Mouse (Mus musculus) kidney, adult 2 months (tissue): ENCODE data around the gene Ubxn6. TPM values are rescaled to one million over a fixed set of nuclear protein-coding genes. Genes with fewer than 3 reads are reported as not detected.

ENCODE experiments used
- DNase-seq: peaks from one replicate; pipeline ENCODE4 v3.0.0; 2021
- H3K27ac ChIP-seq: fragments of 200-500 bp; 2 replicates; pipeline ENCODE4 v1.5.1; 2012; ENCODE audit warnings: low read depth, low read length, control low read depth, inconsistent platforms; ENCODE audit not compliant: insufficient read depth
- H3K27me3 ChIP-seq: fragments of 200-500 bp; replicated peaks from 2 replicates; pipeline ENCODE4 v1.6.1; 2012; ENCODE audit warnings: mild to moderate bottlenecking, moderate library complexity, low read length, inconsistent platforms; ENCODE audit not compliant: control insufficient read depth, insufficient read depth
- H3K36me3 ChIP-seq: fragments of 200-500 bp; 2 replicates; pipeline ENCODE4 v1.6.1; 2012; ENCODE audit warnings: mild to moderate bottlenecking, moderate library complexity, low read length, inconsistent platforms; ENCODE audit not compliant: control insufficient read depth, insufficient read depth
- H3K4me1 ChIP-seq: fragments of 200-500 bp; 2 replicates; pipeline ENCODE4 v1.6.1; 2011; ENCODE audit warnings: low read length; ENCODE audit not compliant: control insufficient read depth, insufficient read depth
- H3K4me3 ChIP-seq: fragments of 200-500 bp; 2 replicates; pipeline ENCODE4 v1.5.1; 2011; ENCODE audit warnings: mild to moderate bottlenecking, low read depth, low read length, control low read depth; ENCODE audit not compliant: insufficient read depth
- CTCF ChIP-seq: fragments of 200-500 bp; conservative IDR thresholded peaks from 2 replicates; pipeline ENCODE4 v1.5.1; 2011; ENCODE audit warnings: low read depth, mild to moderate bottlenecking, control low read depth, low read length, moderate library complexity, mixed read lengths; ENCODE audit not compliant: insufficient read depth, insufficient read length
- POLR2A ChIP-seq: fragments of 200-500 bp; IDR thresholded peaks from one replicate; pipeline ENCODE4 v1.6.1; 2011; ENCODE audit warnings: low read depth, low read length, control low read depth
- WGBS: fragments of 180-500 bp; shearing (Covaris S2); methylation state at CpG from one replicate; pipeline ENCODE4 v1.1.7; 2018; 5-methylcytosine and 5-hydroxymethylcytosine counted together
- polyA plus RNA-seq: library from polyadenylated mRNA; depleted of rRNA; stranded (reverse); fragments of >200 nt; gene quantifications from 2 replicates; pipeline ENCODE4 v1.2.3, GENCODE M21; 2012

Gene Ubxn6
- polyA plus RNA-seq, 1 experiment = 75.6 TPM

- H3K4me1 ChIP-seq = no peaks in the 10 kb centered on the region
- no peak overlapping the region for H3K27ac ChIP-seq
- TF ChIP-seq POLR2A (no peak), CTCF (no peak)
- no peaks in the 10 kb centered on the region for H3K36me3 ChIP-seq
- no peak overlapping the region for H3K4me3 ChIP-seq
- no peaks in the 10 kb centered on the region for H3K27me3 ChIP-seq
- no peak for DNase-seq
These were observed 19.9 kb downstream of the Ubxn6 start for GRCm38 (mm10) chr17:56054938-56055337.

- H3K4me1 ChIP-seq = no peaks in the 10 kb centered on the region
- no peaks in the 10 kb centered on the region for H3K27me3 ChIP-seq
- 75% methylated on average over 5 of the region's 5 CpGs for WGBS
- DNase-seq = no peak
- H3K4me3 ChIP-seq = no peak overlapping the region
- no peaks in the 10 kb centered on the region for H3K36me3 ChIP-seq
- no peak overlapping the region for H3K27ac ChIP-seq
- TF ChIP-seq CTCF = no peak
- TF ChIP-seq POLR2A = no peak
These were observed 23.5 kb downstream of the Ubxn6 start for GRCm38 (mm10) chr17:56051369-56051768.

- Histone ChIP-seq H3K36me3 (no peaks in the 10 kb centered on the region), H3K27ac (no peak overlapping the region), H3K27me3 (no peaks in the 10 kb centered on the region), H3K4me1 (no peaks in the 10 kb centered on the region; the same call in 1 of the 2 replicates), H3K4me3 (peak overlapping the region; percentile 40; the same call in 1 of the 2 replicates)
- under 1% methylated on average over 12 of the region's 12 CpGs for WGBS
- no peak for DNase-seq
- TF ChIP-seq CTCF (no peak), POLR2A (no peak)
These were observed 34.0 kb downstream of the Ubxn6 start for GRCm38 (mm10) chr17:56040857-56041163.

- no peak for TF ChIP-seq CTCF
- no peak for TF ChIP-seq POLR2A
- Histone ChIP-seq H3K27ac (no peak within 1 kb of the TSS), H3K4me3 (peak within 1 kb of the TSS; percentile 40), H3K4me1 (peaks cover under 1% of the 10 kb centered on the region; the same call in 1 of the 2 replicates), H3K27me3 (no peaks in the 10 kb centered on the region), H3K36me3 (no peaks in the 10 kb centered on the region)
- peak; percentile 99 for DNase-seq
- WGBS = under 1% methylated on average over 68 of the region's 68 CpGs
These were observed 34.6 kb downstream of the Ubxn6 start, which contains the start of gene Chaf1a for GRCm38 (mm10) chr17:56040030-56040856. TSS of gene Chaf1a (plus strand) at chr17:56040439.

- DNase-seq = no peak
- Histone ChIP-seq H3K4me3 (no peak overlapping the region), H3K36me3 (no peaks in the 10 kb centered on the region), H3K4me1 (peaks cover 7% of the 10 kb centered on the region; the same call in 1 of the 2 replicates), H3K27ac (no peak overlapping the region), H3K27me3 (no peaks in the 10 kb centered on the region)
- 76% methylated on average over 4 of the region's 4 CpGs for WGBS
- TF ChIP-seq POLR2A (no peak), CTCF (no peak)
These were observed 35.5 kb downstream of the Ubxn6 start for GRCm38 (mm10) chr17:56039345-56039744.

GRCm38 (mm10) chr17:56038583-56039261, 36.1 kb downstream of the Ubxn6 start:
- Histone ChIP-seq H3K36me3 (no peaks in the 10 kb centered on the region), H3K4me1 (peaks cover 9% of the 10 kb centered on the region; the same call in 1 of the 2 replicates), H3K4me3 (no peak overlapping the region), H3K27ac (no peak overlapping the region), H3K27me3 (no peaks in the 10 kb centered on the region)
- TF ChIP-seq CTCF = no peak
- TF ChIP-seq POLR2A = no peak
- 72% methylated on average over 8 of the region's 8 CpGs for WGBS
- DNase-seq = no peak

- TF ChIP-seq POLR2A (no peak), CTCF (no peak)
- WGBS = 33% methylated on average over 13 of the region's 13 CpGs
- no peak for DNase-seq
- Histone ChIP-seq H3K36me3 (no peaks in the 10 kb centered on the region), H3K27me3 (no peaks in the 10 kb centered on the region), H3K4me1 (peaks cover 19% of the 10 kb centered on the region), H3K4me3 (peak overlapping the region; percentile 33), H3K27ac (peak overlapping the region; percentile 4; the same call in 1 of the 2 replicates)
These were observed 37.9 kb downstream of the Ubxn6 start for GRCm38 (mm10) chr17:56036901-56037287.
